Mouse (Mus musculus): ENCODE data around the gene Med16. TPM values are rescaled to one million over a fixed set of nuclear protein-coding genes. Genes with fewer than 3 reads are reported as not detected.

Med16 gene
- polyA plus RNA-seq, 1 experiment: 103 TPM

GRCm38 (mm10) chr10:79914131-79914947, 5.6 kb upstream of the Med16 start:
- Histone ChIP-seq H3K4me3 (ENCODE audit: control insufficient read depth, insufficient read depth, low read length) (no peak overlapping the region), H3K27ac (ENCODE audit: control insufficient read depth, insufficient read depth, low read length) (no peak overlapping the region), H3K27me3 (ENCODE audit: control insufficient read depth, insufficient read depth, low read length) (no peaks in the 10 kb centered on the region), H3K4me1 (replicated peaks; ENCODE audit: control insufficient read depth, insufficient read depth, low read length) (peaks cover 36% of the 10 kb centered on the region), H3K36me3 (ENCODE audit: control insufficient read depth, insufficient read depth, low read length) (no peaks in the 10 kb centered on the region)
- TF ChIP-seq CTCF (IDR thresholded peaks at IDR 0.05; ENCODE audit: borderline replicate concordance, control insufficient read depth, extremely low read depth, insufficient read depth, low read length, poor library complexity) (no peak), POLR2A (IDR thresholded peaks at IDR 0.05; ENCODE audit: control insufficient read depth, extremely low read depth, insufficient read depth, low read length, poor library complexity) (no peak)
- no peak for DNase-seq
- 44% methylated on average over 11 of the region's 11 CpGs for WGBS

- H3K4me3 ChIP-seq (ENCODE audit: control insufficient read depth, insufficient read depth, low read length): no peak overlapping the region
- TF ChIP-seq POLR2A (IDR thresholded peaks at IDR 0.05; ENCODE audit: control insufficient read depth, extremely low read depth, insufficient read depth, low read length, poor library complexity) (no peak), CTCF (IDR thresholded peaks at IDR 0.05; ENCODE audit: borderline replicate concordance, control insufficient read depth, extremely low read depth, insufficient read depth, low read length, poor library complexity) (no peak)
- WGBS: 96% methylated on average over 20 of the region's 20 CpGs
- H3K27me3 ChIP-seq (ENCODE audit: control insufficient read depth, insufficient read depth, low read length): no peaks in the 10 kb centered on the region
- H3K36me3 ChIP-seq (ENCODE audit: control insufficient read depth, insufficient read depth, low read length): no peaks in the 10 kb centered on the region
- DNase-seq: no peak
- H3K27ac ChIP-seq (ENCODE audit: control insufficient read depth, insufficient read depth, low read length): no peak overlapping the region
- peaks cover 35% of the 10 kb centered on the region for H3K4me1 ChIP-seq (replicated peaks; ENCODE audit: control insufficient read depth, insufficient read depth, low read length)
These were observed 3.7 kb upstream of the Med16 start for GRCm38 (mm10) chr10:79912412-79912811.

GRCm38 (mm10) chr10:79910556-79910955, 1.8 kb upstream of the Med16 start, which contains the start of gene Gm26602:
TSS of gene Gm26602 (plus strand) at chr10:79910856.
- no peak within 1 kb of the TSS for H3K4me3 ChIP-seq (ENCODE audit: control insufficient read depth, insufficient read depth, low read length)
- TF ChIP-seq CTCF (IDR thresholded peaks at IDR 0.05; ENCODE audit: borderline replicate concordance, control insufficient read depth, extremely low read depth, insufficient read depth, low read length, poor library complexity) (no peak), POLR2A (IDR thresholded peaks at IDR 0.05; ENCODE audit: control insufficient read depth, extremely low read depth, insufficient read depth, low read length, poor library complexity) (no peak)
- WGBS: over 99% methylated on average over 4 of the region's 4 CpGs

DNA sequence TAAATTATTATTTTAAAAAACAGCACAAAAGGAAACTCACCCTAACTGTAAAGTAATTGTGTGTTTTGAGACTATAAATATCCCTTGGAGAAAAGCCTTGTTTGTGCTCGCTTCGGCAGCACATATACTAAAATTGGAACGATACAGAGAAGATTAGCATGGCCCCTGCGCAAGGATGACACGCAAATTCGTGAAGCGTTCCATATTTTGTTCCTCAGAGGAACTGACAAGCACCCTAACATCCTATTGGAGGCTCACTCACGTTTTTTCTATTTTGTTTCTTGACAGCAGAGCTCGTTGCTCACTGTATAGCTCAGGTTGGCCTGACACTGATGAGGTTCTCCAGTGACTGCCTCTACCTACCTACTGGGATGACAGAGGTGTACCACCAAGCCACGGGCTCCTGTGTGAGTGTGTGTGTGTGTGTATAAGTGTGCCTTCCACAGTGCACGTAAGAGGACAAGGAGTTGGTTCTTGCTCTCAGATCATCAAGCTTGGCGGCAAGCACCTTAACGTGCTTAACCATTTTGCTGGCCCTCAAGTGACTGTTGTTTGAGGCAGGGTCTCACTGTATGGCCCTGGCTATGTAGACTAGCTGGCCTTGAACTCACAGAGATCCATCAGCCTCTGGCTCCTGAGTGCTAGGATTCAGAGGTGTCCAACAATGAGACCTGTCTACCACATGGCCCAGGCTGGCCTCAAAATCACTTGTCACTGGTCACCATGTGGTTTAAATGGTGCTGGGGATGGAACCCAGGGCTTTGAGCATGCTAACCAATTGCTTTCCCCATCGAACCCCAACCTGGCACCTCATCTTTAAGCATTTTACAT, 584 bp upstream of the Med16 start:
- peak; percentile 31 for DNase-seq
- WGBS: 24% methylated on average over 14 of the region's 14 CpGs
- Histone ChIP-seq H3K27me3 (ENCODE audit: control insufficient read depth, insufficient read depth, low read length) (no peaks in the 10 kb centered on the region), H3K4me3 (ENCODE audit: control insufficient read depth, insufficient read depth, low read length) (no peak overlapping the region), H3K36me3 (ENCODE audit: control insufficient read depth, insufficient read depth, low read length) (no peaks in the 10 kb centered on the region), H3K4me1 (replicated peaks; ENCODE audit: control insufficient read depth, insufficient read depth, low read length) (peaks cover 11% of the 10 kb centered on the region), H3K27ac (ENCODE audit: control insufficient read depth, insufficient read depth, low read length) (peak overlapping the region; percentile 32)
- no peak for TF ChIP-seq CTCF (IDR thresholded peaks at IDR 0.05; ENCODE audit: borderline replicate concordance, control insufficient read depth, extremely low read depth, insufficient read depth, low read length, poor library complexity)
- TF ChIP-seq POLR2A (IDR thresholded peaks at IDR 0.05; ENCODE audit: control insufficient read depth, extremely low read depth, insufficient read depth, low read length, poor library complexity): no peak

More at GRCm38 (mm10) chr10:79910556-79910955, 1.8 kb upstream of the Med16 start, which contains the start of gene Gm26602:
- DNase-seq: no peak
- no peaks in the 10 kb centered on the region for H3K27me3 ChIP-seq (ENCODE audit: control insufficient read depth, insufficient read depth, low read length)
- no peaks in the 10 kb centered on the region for H3K36me3 ChIP-seq (ENCODE audit: control insufficient read depth, insufficient read depth, low read length)
- no peak within 1 kb of the TSS; the same call in 1 of the 2 replicates for H3K27ac ChIP-seq (ENCODE audit: control insufficient read depth, insufficient read depth, low read length)
- peaks cover 23% of the 10 kb centered on the region for H3K4me1 ChIP-seq (replicated peaks; ENCODE audit: control insufficient read depth, insufficient read depth, low read length)

- Histone ChIP-seq H3K4me1 (replicated peaks; ENCODE audit: control insufficient read depth, insufficient read depth, low read length) (peaks cover 10% of the 10 kb centered on the region), H3K36me3 (ENCODE audit: control insufficient read depth, insufficient read depth, low read length) (no peaks in the 10 kb centered on the region), H3K27ac (ENCODE audit: control insufficient read depth, insufficient read depth, low read length) (no peak overlapping the region), H3K27me3 (ENCODE audit: control insufficient read depth, insufficient read depth, low read length) (no peaks in the 10 kb centered on the region), H3K4me3 (ENCODE audit: control insufficient read depth, insufficient read depth, low read length) (no peak overlapping the region)
- 98% methylated on average over 10 of the region's 10 CpGs for WGBS
- DNase-seq: no peak
- TF ChIP-seq POLR2A (IDR thresholded peaks at IDR 0.05; ENCODE audit: control insufficient read depth, extremely low read depth, insufficient read depth, low read length, poor library complexity): no peak
- TF ChIP-seq CTCF (IDR thresholded peaks at IDR 0.05; ENCODE audit: borderline replicate concordance, control insufficient read depth, extremely low read depth, insufficient read depth, low read length, poor library complexity): no peak
These were observed 1.3 kb downstream of the Med16 start for GRCm38 (mm10) chr10:79907415-79907814.

DNA sequence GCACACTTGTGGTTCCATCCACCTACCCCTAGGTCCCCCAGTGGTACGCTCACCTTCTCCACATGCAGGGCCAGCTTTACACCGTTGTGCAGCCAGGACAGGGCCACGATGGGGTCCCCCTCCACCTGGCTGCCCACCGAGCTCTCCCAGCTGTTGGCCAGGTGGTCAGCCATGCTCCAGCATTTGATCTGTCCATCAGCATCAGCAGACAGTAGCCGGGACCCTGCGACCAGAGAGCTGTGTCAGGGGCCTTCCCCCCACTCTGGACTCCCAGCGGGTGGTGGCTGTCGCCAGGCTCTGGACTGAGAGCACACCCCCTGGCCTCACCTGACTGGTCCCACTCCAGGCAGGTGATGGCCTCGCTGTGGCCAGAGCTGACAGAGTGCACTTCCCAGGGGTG, 2.0 kb downstream of the Med16 start:
- Histone ChIP-seq H3K4me1 (replicated peaks; ENCODE audit: control insufficient read depth, insufficient read depth, low read length) (peaks cover 10% of the 10 kb centered on the region), H3K27ac (ENCODE audit: control insufficient read depth, insufficient read depth, low read length) (no peak overlapping the region), H3K4me3 (ENCODE audit: control insufficient read depth, insufficient read depth, low read length) (no peak overlapping the region), H3K36me3 (ENCODE audit: control insufficient read depth, insufficient read depth, low read length) (no peaks in the 10 kb centered on the region), H3K27me3 (ENCODE audit: control insufficient read depth, insufficient read depth, low read length) (no peaks in the 10 kb centered on the region)
- DNase-seq: no peak
- WGBS: 95% methylated on average over 9 of the region's 9 CpGs
- TF ChIP-seq CTCF (IDR thresholded peaks at IDR 0.05; ENCODE audit: borderline replicate concordance, control insufficient read depth, extremely low read depth, insufficient read depth, low read length, poor library complexity) (no peak), POLR2A (IDR thresholded peaks at IDR 0.05; ENCODE audit: control insufficient read depth, extremely low read depth, insufficient read depth, low read length, poor library complexity) (no peak)

Measured in thymus, adult 2 months (tissue).